Mouse (Mus musculus) ovary, adult 18-20 months (tissue): ENCODE measurements around the gene Parg.
"Not testable (repeated sequence)": the region's sequence is repeated elsewhere in the genome, so short reads cannot be mapped to it uniquely, and the experiment has no call there.

Experiments used
- DNase-seq: peaks from one replicate; pipeline ENCODE4 v3.0.0; 2022; ENCODE audit warnings: low spot score, mixed read lengths

The Parg gene

DNA sequence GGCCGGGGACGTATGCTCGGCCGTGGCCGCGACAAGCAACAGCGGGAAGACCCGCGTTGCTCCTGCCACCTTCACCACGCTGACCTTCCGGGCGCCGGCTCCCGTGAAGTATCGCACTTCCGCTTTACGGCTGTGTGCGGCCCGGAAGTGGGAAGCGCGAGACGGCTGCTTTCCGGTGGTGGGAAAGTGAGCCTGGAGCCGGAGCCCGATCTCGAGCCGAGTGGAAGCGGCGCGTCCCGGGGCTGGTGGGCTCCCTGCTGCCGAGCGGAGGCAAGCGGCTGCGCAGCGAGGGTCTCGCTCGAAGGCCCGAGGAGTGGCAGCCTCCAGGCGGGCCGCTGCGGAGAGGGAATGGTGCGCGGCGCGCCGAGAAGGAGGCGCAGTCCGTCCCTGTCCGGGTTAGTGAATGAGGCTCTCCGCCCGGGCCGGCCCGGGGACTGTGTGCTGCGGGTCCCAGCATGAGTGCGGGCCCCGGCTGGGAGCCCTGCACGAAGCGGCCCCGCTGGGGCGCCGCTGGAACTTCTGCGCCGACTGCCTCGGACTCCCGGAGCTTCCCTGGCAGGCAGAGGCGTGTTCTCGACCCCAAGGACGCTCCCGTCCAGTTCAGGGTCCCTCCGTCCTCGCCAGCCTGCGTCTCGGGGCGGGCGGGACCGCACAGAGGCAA, at the start of gene Parg, which contains the start of gene Timm23:
Parg (plus strand) TSS at position 159 of the 661 bp plus-strand sequence.
Timm23 (minus strand) TSS at position 108 of the 661 bp plus-strand sequence.
- DNase-seq, result peak; percentile 79

- no peak for DNase-seq
These were observed 49.3 kb upstream of the Parg start for GRCm38 (mm10) chr14:32152243-32152965.

DNA sequence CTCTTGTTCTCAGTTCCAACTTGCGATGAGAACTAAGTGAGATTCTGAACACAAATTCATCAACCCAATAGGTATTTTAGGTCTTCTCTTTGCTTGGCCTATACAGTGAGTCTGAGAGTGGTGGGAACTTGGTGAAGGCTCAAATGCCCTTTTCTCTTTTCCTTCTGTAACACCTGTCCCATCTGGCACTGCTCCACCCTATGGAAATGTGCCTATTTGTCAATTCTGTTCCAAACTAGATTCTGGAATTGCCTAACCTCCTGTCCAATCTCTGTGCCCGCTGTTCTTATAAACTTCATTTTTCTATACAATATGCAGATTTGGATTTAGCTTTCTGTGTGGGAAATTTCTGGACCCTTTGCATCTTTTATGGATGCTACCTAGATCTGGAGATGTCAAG, 48.6 kb upstream of the Parg start:
- DNase-seq, result no peak

DNA sequence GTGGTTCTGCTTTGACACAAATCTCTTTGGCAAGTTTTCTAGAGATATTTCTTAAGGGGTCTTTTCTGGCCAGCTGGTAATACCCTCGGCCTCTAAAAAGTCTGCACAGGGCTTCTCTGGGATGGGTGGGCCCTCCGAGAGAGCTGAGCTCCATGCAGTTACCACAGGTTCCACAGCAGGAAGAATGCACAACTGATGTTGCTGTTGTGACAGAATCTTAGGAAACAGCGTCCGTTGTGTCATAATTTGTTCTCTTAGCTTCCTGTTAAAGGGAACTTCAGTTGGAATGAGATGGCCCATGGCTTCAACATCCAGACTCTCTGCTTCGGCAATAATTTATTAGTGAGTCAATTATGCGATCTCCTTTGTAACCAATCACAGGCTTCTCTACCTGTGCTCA, 47.0 kb upstream of the Parg start:
- no peak for DNase-seq

- no peak for DNase-seq
These were observed 42.5 kb upstream of the Parg start for GRCm38 (mm10) chr14:32159150-32159670.

GRCm38 (mm10) chr14:32159690-32160246, 42.0 kb upstream of the Parg start, which contains the start of gene Ncoa4:
TSS of gene Ncoa4 (plus strand) at chr14:32159865.
- DNase-seq, result peak; percentile 95

GRCm38 (mm10) chr14:32160563-32160962, 41.2 kb upstream of the Parg start:
- DNase-seq, result no peak

DNA sequence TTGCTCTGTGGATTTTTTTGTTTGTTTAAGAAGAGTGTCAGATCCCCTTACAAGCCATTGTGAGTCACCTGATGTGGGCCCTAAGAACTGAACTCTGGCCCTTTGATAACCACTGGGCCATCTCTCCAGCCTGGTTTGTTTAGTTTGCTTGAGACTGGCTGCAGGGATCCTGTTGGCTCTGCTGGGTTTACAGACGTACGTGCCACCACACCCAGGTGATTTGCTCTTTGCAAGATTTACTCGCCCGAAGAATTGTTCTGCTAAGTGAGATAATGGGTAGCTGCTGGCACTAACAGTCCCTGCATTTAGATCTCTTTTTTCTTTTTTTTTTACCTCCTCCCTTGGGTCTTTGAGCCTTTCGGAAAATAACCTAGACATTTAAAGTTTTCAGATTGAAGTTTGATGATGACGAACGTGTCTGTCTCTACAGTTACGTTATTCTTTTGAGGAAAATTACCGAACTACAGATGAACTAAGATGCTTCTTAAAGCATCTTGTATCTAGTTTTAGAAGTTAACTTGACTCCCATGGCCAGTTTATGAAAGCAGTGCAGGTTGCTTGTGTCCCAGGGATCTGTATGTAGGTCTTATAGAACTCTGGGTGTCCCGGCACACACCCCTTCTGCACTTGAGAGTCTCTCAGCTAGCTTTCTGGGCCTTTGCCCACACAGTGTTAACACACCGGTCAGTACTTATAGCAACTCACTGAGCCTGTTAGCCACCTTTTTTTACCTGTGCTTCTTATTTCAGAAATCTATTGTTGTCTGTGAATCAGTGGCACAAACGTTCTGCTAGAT, 40.5 kb upstream of the Parg start:
- no peak for DNase-seq

DNA sequence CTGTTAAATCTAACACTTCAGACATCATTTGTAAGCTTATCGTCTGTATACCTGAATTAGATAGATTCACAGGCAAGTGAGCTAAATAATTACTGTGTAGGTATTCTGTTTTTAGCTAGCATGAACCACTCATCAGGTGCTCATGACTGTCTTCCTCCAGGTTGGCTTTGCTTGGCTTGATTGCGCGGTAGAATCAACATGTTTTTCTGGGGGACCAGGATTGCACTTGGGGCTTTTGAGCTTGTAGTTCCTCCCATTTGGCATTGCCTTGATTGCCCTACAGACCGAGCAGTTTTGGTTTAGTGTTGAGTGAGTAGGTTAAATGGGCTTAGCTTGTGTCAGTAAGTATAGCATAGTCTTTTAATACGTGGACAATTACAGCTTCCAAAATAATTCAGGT, 39.5 kb upstream of the Parg start:
- DNase-seq, result no peak

DNA sequence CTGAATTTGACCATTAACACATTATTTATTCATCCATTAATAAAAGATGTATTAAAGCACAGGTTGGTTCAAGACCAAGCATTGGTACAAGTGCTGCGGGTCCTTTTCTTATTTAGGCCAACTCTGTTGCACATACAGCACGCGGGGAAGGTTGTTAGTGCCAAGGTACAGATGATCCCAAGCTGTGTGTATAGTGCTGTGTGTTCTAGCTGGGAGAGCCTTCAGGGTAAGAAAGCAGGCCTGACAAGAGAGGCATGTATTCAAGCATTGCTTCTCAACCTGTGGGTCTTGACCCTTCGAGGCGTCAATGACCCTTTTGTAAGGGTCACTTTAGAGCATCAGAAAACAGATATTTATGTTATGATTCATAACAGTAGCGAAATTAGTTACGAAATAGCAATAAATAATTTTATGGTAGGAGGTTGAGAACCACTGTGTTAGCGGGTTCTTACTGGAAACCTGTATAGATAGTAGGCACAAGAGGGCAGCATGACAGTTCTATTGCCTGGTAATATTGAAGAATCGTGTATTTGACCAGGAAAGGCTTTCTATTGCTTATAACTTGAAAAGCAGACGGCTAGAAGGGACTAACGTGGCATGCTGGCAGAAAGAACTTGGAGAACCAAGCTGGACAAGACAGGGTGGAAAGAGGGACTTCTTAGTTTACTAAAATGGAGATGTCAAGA, 38.4 kb upstream of the Parg start:
- DNase-seq, result no peak

GRCm38 (mm10) chr14:32164173-32165051, 37.3 kb upstream of the Parg start:
- no peak for DNase-seq

DNA sequence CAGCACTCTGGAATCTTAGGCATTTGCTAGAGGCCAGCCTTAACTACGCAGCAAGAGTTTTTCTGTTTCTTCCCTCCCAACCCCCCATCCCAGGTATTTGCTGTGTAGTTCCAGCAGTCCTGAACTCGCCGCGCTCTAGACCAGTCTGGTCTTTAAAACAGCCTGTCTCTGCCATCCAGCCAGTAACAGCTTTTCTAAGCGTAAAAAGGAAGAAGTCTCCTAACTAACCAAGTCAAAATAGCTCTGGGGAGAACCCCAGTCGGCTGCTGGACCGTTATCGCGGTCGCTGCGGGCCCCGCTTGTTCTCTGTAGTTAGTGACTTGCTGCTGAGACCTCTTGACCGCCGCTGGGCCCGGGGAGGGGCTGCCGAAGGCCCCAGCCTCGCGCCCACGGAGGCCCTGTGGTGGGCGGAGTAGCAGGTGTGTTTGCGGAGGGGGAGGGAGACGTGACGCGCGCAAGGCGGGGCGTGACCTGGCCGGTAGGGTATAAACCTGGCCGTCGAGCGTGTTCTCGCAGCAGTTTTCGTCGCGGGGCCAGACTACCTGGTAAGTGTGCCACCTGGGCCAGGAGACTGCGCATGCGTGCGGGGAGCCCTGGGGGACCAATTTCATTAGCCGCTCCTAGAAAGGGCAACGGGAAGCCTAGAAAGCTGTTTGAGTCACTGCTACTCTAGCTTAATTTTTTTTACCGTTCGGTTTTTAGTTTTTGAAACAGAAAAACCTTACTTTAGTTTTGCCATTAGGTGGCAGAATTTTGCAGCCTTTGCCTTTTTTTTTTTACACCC, 36.3 kb upstream of the Parg start:
- DNase-seq, result peak; percentile 62

DNA sequence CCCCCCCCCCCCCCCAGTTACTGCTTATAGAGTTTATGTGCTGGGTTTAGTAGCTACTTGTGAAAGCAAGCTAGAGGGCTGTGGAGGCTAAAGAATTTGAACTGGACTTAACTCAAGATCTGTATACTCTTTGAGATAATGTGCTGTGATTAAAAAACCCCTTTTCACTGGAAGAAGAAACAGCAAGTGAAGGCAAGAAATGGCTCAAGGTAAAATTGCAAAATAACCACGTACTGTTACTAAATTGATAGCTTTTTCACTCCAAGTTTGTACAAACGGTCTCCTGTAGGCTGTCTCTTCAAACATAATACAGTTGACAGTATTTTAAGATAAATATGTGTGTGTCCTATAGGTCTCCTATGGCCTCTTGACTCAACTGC, 35.7 kb upstream of the Parg start:
- no peak for DNase-seq

DNA sequence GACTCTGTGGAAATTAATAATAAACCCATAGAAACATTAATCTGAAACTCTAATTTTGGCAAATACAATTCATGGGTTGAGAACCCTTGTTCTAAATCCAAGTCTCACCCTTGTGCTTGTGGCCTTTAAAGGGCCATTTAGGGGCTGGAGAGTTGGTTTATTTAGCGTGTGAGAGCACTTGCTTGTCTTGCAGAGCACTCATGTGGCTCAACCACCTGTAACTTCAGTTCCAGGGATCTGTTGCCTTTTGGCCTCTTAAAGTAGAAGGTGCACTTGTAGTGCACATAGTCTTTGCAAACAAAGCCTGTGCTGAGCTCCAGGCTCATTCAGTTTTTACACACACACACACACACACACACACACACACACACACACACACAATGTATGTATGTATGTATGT, 34.9 kb upstream of the Parg start:
- no peak for DNase-seq

GRCm38 (mm10) chr14:32167326-32167725, 34.4 kb upstream of the Parg start:
- no peak for DNase-seq

DNA sequence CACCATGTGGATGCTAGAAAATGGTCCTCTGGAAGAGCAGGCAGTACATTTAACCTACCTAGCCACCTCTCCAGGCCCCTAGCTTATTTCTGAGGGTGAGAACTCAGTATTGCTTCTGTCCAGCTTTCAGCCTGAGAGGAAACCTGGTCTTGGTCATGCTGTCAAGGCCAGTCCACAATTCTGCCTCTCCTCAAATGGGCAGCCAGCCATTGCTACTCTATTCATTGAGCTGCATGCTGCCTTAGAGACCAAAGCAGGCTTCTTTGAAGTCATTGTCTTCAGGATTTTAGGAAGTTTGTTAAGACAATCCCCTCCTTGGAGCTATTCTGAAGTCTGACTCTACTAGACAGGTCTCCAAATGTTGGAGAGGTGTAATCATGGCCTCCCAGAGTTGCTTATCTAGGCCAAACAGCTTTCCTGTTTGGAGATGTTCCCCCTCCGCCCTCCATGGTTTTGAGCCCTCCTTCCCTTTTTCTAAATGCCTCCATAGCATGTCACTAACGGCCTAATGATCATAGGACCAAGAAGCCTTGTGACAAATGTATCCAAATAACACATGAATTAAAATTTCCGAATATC, 33.0 kb upstream of the Parg start:
- DNase-seq, result no peak

- no peak for DNase-seq
These were observed 31.6 kb upstream of the Parg start for GRCm38 (mm10) chr14:32170137-32170536.

GRCm38 (mm10) chr14:32175310-32175709, 26.4 kb upstream of the Parg start:
- no peak for DNase-seq

- DNase-seq, result not testable (repeated sequence)
These were observed 25.2 kb upstream of the Parg start for GRCm38 (mm10) chr14:32176590-32176989.
